Mouse (Mus musculus): Measurements from ENCODE around the gene Ephb2. TPM values are rescaled to one million over a fixed set of nuclear protein-coding genes. Genes with fewer than 3 reads are reported as not detected.

Gene Ephb2
- polyA plus RNA-seq (2016; fragmentation: Nextera tagmentation; extraction: Ambion mirVana) = 13.4 and 21.5 TPM in 2 replicates

DNA sequence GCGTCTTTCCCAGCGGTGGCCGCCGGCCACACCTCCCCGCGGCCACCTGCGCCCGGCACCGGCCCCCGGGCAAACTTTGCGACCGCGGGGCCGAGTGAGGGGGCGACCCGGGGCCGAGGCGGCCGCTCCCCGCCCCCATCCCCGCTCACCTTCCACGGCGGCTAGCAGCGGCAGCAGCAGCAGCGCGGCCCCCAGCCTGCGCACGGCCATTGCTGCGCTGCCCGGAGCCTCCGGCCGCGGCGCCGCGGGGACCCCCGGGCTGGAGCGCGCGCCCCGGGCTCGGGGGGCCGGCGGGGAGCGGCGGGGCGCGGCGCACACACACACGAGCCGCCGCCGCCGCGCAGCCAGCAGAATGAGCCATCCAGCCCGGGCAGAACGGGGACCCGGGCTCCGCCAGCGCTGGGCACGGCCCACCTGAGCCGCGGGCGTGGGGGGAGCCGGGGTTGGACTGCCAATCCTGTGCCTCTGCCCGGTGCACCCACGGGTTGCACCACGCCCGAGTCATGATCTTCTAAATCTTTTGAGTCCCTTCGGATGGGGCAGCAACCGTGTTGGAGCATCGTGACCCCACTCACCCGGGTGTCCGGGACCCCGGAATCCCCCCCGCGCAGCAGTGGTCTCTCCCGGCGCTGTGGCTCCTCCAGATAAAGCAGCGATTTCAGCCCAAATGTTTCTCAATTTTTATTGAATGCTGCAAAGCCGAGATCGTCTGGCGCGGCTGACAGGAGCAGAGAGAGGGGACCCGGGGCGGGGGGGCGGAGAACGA, at the start of gene Ephb2:
Gene Ephb2, minus strand, starts transcription at position 368 of the 766 bp plus-strand sequence.
- Histone ChIP-seq H3K27ac (peak within 1 kb of the TSS; percentile 99), H3K4me1 (replicated peaks) (peaks cover 89% of the 10 kb centered on the region), H3K9me3 (no peaks in the 10 kb centered on the region), H3K27me3 (ENCODE audit: insufficient read depth, poor library complexity, severe bottlenecking) (peaks cover 30% of the 10 kb centered on the region), H3K4me3 (peak within 1 kb of the TSS; percentile 98), H3K36me3 (no peaks in the 10 kb centered on the region)
- WGBS = under 1% methylated on average over 88 of the region's 88 CpGs
- DNase-seq (ENCODE audit: low spot score) = no peak

GRCm38 (mm10) chr4:136878601-136879000, 42.8 kb upstream of the Ephb2 start:
- H3K27me3 ChIP-seq (ENCODE audit: insufficient read depth, poor library complexity, severe bottlenecking) = no peaks in the 10 kb centered on the region
- 24% methylated on average over 5 of the region's 5 CpGs for WGBS
- no peak for DNase-seq (ENCODE audit: low spot score)
- H3K4me1 ChIP-seq (replicated peaks) = no peaks in the 10 kb centered on the region
- no peaks in the 10 kb centered on the region for H3K36me3 ChIP-seq
- no peak overlapping the region for H3K27ac ChIP-seq
- no peak overlapping the region for H3K4me3 ChIP-seq
- no peaks in the 10 kb centered on the region for H3K9me3 ChIP-seq

DNA sequence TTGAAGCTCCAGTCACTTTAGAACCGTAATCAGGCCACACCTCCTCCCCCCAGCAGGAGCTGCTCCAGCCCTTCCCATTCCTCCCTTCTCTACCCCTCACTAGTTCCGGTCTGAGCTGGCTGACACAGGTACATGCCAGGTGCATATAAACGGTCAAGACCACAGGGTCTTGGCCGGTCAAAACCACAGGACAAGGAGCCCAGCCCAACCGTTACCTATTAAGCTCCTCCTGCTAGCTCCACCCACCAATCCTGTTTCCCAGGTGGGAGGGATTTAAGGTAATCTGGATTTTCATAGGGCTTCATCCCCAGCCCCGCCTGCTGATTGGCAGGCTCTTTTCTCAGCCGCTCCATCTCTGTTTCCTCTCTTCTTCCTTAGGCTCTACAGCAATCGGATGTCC, 42.4 kb upstream of the Ephb2 start:
- Histone ChIP-seq H3K4me3 (no peak overlapping the region), H3K27ac (no peak overlapping the region), H3K9me3 (no peaks in the 10 kb centered on the region), H3K4me1 (replicated peaks) (no peaks in the 10 kb centered on the region), H3K27me3 (ENCODE audit: insufficient read depth, poor library complexity, severe bottlenecking) (no peaks in the 10 kb centered on the region), H3K36me3 (no peaks in the 10 kb centered on the region)
- DNase-seq (ENCODE audit: low spot score) = no peak
- 48% methylated on average over 8 of the region's 8 CpGs for WGBS

DNA sequence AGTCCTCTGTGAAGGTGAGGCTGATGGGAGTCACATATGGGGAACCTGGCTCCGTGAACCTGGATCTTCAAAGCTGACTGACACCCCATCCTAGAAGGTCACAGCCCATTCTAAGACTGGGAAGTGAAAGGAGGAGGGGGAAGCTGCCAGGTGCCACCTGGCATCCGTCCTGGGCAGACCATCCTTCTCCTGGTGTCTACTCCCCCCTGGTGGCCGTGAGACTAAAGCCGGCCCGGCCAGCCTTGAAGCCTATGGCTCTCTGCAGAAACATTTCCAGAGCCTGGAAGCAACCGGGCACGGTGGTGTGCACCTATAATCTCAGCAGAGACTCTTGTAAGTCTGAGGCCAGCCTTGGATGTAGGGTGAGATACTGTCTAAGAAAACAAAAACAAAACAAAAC, 41.2 kb upstream of the Ephb2 start:
- H3K36me3 ChIP-seq = no peaks in the 10 kb centered on the region
- H3K27ac ChIP-seq = no peak overlapping the region
- no peak overlapping the region for H3K4me3 ChIP-seq
- H3K27me3 ChIP-seq (ENCODE audit: insufficient read depth, poor library complexity, severe bottlenecking) = no peaks in the 10 kb centered on the region
- H3K4me1 ChIP-seq (replicated peaks) = no peaks in the 10 kb centered on the region
- 22% methylated on average over 7 of the region's 7 CpGs for WGBS
- peak; percentile 63 for DNase-seq (ENCODE audit: low spot score)
- H3K9me3 ChIP-seq = no peaks in the 10 kb centered on the region

DNA sequence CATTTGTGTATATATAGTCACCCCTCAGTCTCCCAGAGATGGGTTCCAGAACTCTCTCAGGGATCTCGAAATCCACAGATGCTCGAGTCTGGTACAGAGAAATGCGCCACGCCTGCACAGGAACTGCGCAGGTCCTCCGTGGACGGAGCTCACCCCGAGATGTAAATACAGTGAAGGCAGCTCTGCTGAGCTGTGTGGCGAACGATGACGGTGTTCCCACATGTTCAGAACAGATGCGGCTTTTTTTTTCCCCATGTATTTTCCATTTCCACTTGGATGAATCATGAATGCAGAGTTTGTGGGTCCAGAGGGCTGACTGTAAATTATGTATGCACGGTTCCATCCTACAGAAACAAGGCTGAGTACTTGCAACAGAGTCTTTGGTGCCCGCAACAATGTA, 39.2 kb upstream of the Ephb2 start:
- H3K27ac ChIP-seq = no peak overlapping the region
- 0 out of 2 replicates have a peak, but pooled peaks cover under 1% of the 10 kb centered on the region for H3K27me3 ChIP-seq (ENCODE audit: insufficient read depth, poor library complexity, severe bottlenecking)
- DNase-seq (ENCODE audit: low spot score) = no peak
- 92% methylated on average over 14 of the region's 14 CpGs for WGBS
- H3K4me1 ChIP-seq (replicated peaks) = 0 out of 2 replicates have a peak, but pooled peaks cover 1% of the 10 kb centered on the region
- no peak overlapping the region for H3K4me3 ChIP-seq
- no peaks in the 10 kb centered on the region for H3K9me3 ChIP-seq
- H3K36me3 ChIP-seq = no peaks in the 10 kb centered on the region

- no peak overlapping the region for H3K4me3 ChIP-seq
- H3K4me1 ChIP-seq (replicated peaks) = peaks cover 55% of the 10 kb centered on the region
- H3K27me3 ChIP-seq (ENCODE audit: insufficient read depth, poor library complexity, severe bottlenecking) = peaks cover 6% of the 10 kb centered on the region; the same call in 1 of the 2 replicates
- no peaks in the 10 kb centered on the region for H3K36me3 ChIP-seq
- no peak for DNase-seq (ENCODE audit: low spot score)
- WGBS = 87% methylated on average over 6 of the region's 6 CpGs
- H3K27ac ChIP-seq = no peak overlapping the region
- H3K9me3 ChIP-seq = no peaks in the 10 kb centered on the region
Observed at GRCm38 (mm10) chr4:136868371-136868770, 32.6 kb upstream of the Ephb2 start.

- Histone ChIP-seq H3K36me3 (no peaks in the 10 kb centered on the region), H3K9me3 (no peaks in the 10 kb centered on the region), H3K4me1 (replicated peaks) (peaks cover 60% of the 10 kb centered on the region), H3K27ac (peak overlapping the region; percentile 92; the same call in 1 of the 2 replicates), H3K4me3 (no peak overlapping the region), H3K27me3 (ENCODE audit: insufficient read depth, poor library complexity, severe bottlenecking) (peaks cover 9% of the 10 kb centered on the region; the same call in 1 of the 2 replicates)
- DNase-seq (ENCODE audit: low spot score) = peak; percentile 43
- 19% methylated on average over 12 of the region's 12 CpGs for WGBS
Observed at GRCm38 (mm10) chr4:136867690-136868345, 32.0 kb upstream of the Ephb2 start.

- Histone ChIP-seq H3K4me1 (replicated peaks) (peaks cover 83% of the 10 kb centered on the region), H3K9me3 (no peaks in the 10 kb centered on the region), H3K27ac (peak overlapping the region; percentile 92), H3K4me3 (peak overlapping the region; percentile 22; the same call in 1 of the 2 replicates), H3K36me3 (no peaks in the 10 kb centered on the region), H3K27me3 (ENCODE audit: insufficient read depth, poor library complexity, severe bottlenecking) (peaks cover 19% of the 10 kb centered on the region; the same call in 1 of the 2 replicates)
- no peak for DNase-seq (ENCODE audit: low spot score)
- WGBS = 66% methylated on average over 5 of the region's 5 CpGs
Observed at GRCm38 (mm10) chr4:136865531-136865930, 29.7 kb upstream of the Ephb2 start.

DNA sequence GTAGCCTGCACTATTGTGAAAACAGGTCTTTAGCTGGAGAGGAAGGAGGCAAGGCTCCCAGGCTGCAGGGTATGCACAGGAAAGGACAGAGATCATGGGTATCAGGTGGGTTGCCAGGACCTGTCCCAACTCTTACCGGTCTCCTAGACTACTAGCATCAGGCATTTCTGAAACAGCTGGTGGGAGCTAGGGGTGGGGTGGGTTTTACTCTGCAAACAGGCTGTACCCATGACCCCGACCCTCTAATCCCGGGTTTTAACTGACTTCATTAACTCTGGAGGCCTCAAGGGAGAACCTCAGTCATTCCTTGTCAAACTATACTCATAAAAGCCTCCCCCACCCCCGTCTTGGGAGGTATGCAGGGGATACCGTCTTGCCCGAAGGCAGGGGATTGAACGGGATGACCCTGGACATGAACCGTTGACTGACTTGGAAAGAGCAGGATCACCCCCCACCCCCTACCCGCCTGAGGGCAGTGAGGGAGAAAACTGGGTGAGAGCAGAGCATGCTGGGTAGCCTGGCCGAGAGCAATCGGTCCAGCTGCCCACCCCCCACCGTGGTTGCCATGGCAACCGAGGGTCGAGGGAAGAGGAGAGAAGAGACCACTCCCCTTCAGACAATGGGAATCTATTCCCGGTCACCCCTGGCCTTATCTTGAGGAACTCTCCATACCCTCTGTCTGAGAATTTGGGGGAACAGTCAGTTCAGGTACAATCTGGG, 29.1 kb upstream of the Ephb2 start:
- no peaks in the 10 kb centered on the region for H3K9me3 ChIP-seq
- DNase-seq (ENCODE audit: low spot score) = peak; percentile 93
- 4% methylated on average over 15 of the region's 15 CpGs for WGBS
- H3K27me3 ChIP-seq (ENCODE audit: insufficient read depth, poor library complexity, severe bottlenecking) = peaks cover 18% of the 10 kb centered on the region; the same call in 1 of the 2 replicates
- H3K27ac ChIP-seq = peak overlapping the region; percentile 92
- no peaks in the 10 kb centered on the region for H3K36me3 ChIP-seq
- peaks cover 83% of the 10 kb centered on the region for H3K4me1 ChIP-seq (replicated peaks)
- peak overlapping the region; percentile 22 for H3K4me3 ChIP-seq

DNA sequence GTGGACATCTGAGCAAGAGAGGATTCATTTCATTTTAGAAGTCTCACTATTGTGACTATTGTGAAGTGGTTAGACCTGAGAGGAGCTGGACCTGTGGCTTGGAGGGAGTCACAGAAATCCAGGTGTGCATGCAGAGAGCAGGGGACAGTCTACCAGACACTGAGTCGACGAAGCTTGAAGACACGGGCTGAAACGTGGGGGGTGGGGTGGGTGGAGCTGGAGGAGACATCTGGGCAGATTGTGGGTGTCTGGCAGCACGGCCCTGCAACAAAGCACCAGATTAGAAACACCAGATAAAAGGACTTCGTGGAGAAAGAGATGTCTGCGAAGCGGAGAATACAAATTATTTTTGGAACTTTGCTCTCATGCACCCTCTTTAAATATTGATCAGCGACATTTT, 27.7 kb upstream of the Ephb2 start:
- Histone ChIP-seq H3K4me3 (no peak overlapping the region), H3K4me1 (replicated peaks) (peaks cover 82% of the 10 kb centered on the region), H3K27me3 (ENCODE audit: insufficient read depth, poor library complexity, severe bottlenecking) (peaks cover 13% of the 10 kb centered on the region; the same call in 1 of the 2 replicates), H3K36me3 (no peaks in the 10 kb centered on the region), H3K9me3 (no peaks in the 10 kb centered on the region), H3K27ac (peak overlapping the region; percentile 92)
- WGBS = 55% methylated on average over 9 of the region's 9 CpGs
- no peak for DNase-seq (ENCODE audit: low spot score)

DNA sequence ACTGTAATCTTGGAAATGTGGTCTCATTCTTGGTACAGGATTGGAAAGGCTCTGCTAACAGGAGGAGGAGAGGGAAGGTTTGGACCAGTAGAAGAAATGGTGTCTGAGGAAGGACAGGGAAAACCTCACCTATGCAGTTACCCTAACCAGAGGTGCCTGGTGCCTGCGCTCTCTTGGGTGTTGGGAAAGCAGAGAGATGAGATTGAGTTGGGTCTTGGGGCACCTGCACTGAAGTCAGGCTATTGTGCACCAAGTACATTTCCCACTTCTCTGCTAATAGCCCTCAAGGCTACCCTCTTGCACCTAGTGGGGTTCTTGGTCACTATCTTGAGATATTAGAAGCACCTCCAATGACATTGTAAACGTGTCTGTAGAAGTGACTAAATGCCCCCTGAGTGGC, 26.6 kb upstream of the Ephb2 start:
- DNase-seq (ENCODE audit: low spot score) = no peak
- H3K36me3 ChIP-seq = no peaks in the 10 kb centered on the region
- H3K9me3 ChIP-seq = no peaks in the 10 kb centered on the region
- H3K27me3 ChIP-seq (ENCODE audit: insufficient read depth, poor library complexity, severe bottlenecking) = peaks cover 16% of the 10 kb centered on the region; the same call in 1 of the 2 replicates
- WGBS = 76% methylated on average over 2 of the region's 2 CpGs
- H3K4me3 ChIP-seq = no peak overlapping the region
- peaks cover 79% of the 10 kb centered on the region for H3K4me1 ChIP-seq (replicated peaks)
- peak overlapping the region; percentile 92 for H3K27ac ChIP-seq

GRCm38 (mm10) chr4:136861806-136862205, 26.0 kb upstream of the Ephb2 start:
- Histone ChIP-seq H3K27ac (peak overlapping the region; percentile 92), H3K4me1 (replicated peaks) (peaks cover 79% of the 10 kb centered on the region), H3K4me3 (peak overlapping the region; percentile 14), H3K36me3 (no peaks in the 10 kb centered on the region), H3K27me3 (ENCODE audit: insufficient read depth, poor library complexity, severe bottlenecking) (peaks cover 16% of the 10 kb centered on the region; the same call in 1 of the 2 replicates), H3K9me3 (no peaks in the 10 kb centered on the region)
- WGBS = 4% methylated on average over 17 of the region's 17 CpGs
- peak; percentile 55 for DNase-seq (ENCODE audit: low spot score)

Measured in hindbrain, embryonic 10.5 days (tissue).